Mouse (Mus musculus): Measurements from ENCODE around the gene Tpk1. TPM values are rescaled to one million over a fixed set of nuclear protein-coding genes. Genes with fewer than 3 reads are reported as not detected.

Gene Tpk1
- total RNA-seq, 1 experiment from 2014 or later: 18.5 TPM

DNA sequence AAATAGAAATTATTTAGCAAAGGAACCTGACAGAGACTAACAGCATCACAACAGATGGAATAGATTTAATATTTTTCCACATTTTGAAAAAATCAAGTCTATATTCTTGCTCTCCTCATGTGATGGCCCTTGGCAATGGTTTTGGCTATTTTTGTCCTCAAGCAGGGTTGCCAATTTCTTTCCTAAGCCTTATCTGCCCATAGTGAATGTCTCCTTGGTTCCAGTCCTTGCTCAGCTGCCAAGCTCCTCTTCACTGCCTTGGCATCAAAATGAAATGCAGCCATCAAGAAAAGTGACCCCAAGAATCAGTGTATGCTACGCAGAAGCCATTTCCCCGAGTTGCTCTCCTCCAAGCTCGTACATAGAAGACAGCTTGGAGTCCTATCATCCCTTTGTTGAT lies 263.0 kb downstream of the Tpk1 start:
- no peak for ATAC-seq (replicated peaks in 1 of 2; ENCODE audit: insufficient read depth in 1 of 2, low FRiP score in 2 of 2, low TSS enrichment in 1 of 2, low read depth in 1 of 2, poor library complexity in 2 of 2, severe bottlenecking in 2 of 2)

DNA sequence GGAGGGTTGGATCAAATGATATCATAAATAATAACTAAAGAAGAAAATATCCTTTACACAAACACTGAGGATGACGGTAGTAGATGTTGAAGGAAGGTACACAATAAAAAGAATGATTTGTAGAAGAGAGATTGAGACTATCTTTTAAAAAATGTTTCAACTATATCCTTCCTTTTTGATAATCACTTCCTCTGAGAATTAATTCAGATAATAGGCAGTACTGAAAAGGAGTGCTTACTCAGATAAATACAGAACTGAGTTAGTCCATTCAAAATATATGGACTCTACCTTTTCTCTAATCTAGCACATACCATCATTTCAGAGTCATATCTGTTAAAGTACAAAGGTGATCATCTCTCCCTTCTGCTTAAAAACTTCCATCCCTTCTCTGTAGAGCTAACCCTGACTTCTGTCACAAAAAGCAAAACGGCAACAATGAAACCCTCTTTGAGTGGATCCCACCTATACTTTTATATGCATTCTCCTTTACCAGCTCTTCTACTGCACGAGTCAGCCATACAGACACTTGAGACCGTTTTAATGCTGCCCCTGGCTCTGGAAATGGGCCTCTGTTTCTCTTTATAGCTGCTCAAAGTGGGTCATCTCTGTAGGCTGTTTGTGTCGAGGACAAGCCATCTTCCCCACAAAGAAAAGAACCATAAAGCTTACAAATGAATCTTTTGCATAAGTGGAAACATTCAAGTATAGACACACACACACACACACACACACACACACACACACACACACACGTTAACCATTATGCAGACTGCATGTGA lies 263.7 kb downstream of the Tpk1 start:
- ATAC-seq (replicated peaks in 1 of 2; ENCODE audit: insufficient read depth in 1 of 2, low FRiP score in 2 of 2, low TSS enrichment in 1 of 2, low read depth in 1 of 2, poor library complexity in 2 of 2, severe bottlenecking in 2 of 2): no peak

DNA sequence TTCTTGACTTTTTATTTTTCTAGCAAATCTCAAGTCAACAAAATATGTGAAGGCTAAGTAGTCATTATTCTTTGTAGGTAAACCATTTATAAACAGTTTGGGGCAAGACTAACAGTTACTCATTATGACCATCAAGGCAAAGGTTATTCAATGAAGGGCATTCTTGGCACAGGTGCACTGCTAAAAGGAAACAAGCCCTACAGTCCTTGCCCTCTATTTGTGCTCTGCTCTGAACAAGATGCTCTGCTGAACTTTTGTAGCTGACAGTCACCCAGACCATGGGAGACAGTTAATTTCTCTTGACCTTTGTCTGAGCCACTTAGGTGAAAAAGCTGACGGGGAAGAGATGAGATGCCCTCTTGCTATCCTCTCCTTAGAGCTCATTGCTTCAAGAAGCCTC lies 269.7 kb downstream of the Tpk1 start:
- ATAC-seq (replicated peaks in 1 of 2; ENCODE audit: insufficient read depth in 1 of 2, low FRiP score in 2 of 2, low TSS enrichment in 1 of 2, low read depth in 1 of 2, poor library complexity in 2 of 2, severe bottlenecking in 2 of 2): no peak

DNA sequence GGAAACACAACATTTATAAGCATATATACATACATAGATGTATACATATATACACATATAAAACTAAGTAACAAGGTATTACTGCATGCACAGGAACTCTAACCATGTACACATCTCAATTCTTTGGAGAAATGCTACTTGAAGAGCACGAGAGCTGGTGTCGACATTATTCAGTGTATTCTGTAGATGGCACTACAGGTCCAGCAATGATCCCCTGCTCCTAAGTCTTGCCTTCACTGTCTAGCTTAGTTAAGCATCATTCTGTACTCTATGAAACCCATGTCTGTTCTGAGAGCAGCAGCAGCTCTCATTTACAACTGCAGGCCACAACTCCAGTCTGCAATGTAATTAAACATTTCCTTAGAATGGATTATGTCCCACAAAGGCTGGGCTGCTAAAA lies 270.5 kb downstream of the Tpk1 start:
- no peak for ATAC-seq (replicated peaks in 1 of 2; ENCODE audit: insufficient read depth in 1 of 2, low FRiP score in 2 of 2, low TSS enrichment in 1 of 2, low read depth in 1 of 2, poor library complexity in 2 of 2, severe bottlenecking in 2 of 2)

DNA sequence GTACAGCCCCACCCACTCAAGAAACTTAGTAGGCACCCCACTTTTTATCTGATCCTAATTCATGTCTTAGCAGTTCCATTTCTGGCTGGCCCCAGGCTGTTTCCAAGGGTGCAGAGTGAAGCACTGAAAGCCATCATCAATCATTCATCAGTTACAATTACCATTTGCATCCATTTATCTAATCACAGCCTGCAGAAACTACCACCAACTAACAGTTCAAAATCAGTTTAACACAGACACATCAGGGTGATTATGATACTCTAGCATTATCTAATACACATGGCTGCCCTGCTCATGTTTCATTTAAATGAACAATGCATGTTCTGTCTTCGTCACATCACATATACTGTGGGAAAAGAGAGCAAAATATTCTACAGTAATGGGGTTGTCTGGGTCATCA lies 274.7 kb downstream of the Tpk1 start:
- ATAC-seq (replicated peaks in 1 of 2; ENCODE audit: insufficient read depth in 1 of 2, low FRiP score in 2 of 2, low TSS enrichment in 1 of 2, low read depth in 1 of 2, poor library complexity in 2 of 2, severe bottlenecking in 2 of 2): no peak

DNA sequence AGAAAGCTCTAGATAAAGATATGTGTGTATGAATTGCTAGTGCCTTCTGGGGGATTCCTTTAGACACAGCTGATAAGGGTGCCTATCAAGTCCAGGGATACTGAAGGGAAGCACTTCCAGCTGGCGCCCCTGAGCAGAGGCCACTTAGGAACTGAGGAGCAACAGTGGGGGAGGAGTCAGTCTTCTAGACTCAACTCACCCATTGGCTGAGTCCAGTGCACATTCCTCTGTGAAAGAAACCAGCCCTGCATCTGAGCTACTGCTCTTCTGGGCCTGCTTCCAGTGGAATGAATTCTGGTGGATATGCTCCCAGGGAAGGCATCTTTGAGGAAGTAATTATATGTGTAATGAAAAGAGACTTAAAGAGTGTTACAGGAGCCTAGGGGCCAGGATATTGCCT lies 278.8 kb downstream of the Tpk1 start:
- no peak for ATAC-seq (replicated peaks in 1 of 2; ENCODE audit: insufficient read depth in 1 of 2, low FRiP score in 2 of 2, low TSS enrichment in 1 of 2, low read depth in 1 of 2, poor library complexity in 2 of 2, severe bottlenecking in 2 of 2)

DNA sequence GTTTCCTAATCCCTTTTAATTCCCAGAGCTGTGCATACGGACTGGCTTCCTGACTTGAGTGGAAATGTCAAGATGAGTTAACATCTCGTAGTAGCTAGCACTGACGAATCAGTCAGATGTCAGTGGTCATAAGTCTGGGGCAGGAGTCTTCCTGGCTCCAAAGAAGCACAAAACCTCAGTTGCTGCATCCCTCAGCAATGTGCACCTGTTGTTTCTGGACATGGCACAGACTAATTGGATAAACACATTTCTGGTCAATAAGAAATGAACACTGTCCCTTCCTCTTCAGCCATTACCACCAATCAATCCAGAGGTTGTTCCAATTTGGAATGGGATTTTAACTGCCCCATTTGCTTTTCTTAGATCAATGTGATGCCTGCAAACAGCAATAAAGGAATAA lies 281.2 kb downstream of the Tpk1 start:
- ATAC-seq (replicated peaks in 1 of 2; ENCODE audit: insufficient read depth in 1 of 2, low FRiP score in 2 of 2, low TSS enrichment in 1 of 2, low read depth in 1 of 2, poor library complexity in 2 of 2, severe bottlenecking in 2 of 2): no peak

DNA sequence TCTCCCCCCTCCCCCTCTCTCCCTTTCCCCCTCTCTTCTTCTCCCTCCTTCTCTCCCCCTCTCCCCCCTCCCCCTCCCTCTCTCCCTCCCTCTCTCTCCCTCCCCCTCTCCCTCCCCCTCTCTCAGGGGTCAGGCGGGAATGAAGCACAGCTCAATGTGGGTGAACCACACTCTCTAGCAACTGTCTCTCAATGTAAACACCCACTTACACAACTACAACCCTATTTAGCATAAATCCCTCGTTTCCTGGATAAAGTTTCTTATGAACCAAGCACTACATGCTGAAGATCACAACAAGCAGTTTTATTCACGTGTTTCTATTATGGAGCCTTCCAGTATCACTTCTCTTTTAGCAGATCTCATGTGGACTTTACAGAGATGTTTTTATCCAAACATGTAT lies 281.8 kb downstream of the Tpk1 start:
- ATAC-seq (replicated peaks in 1 of 2; ENCODE audit: insufficient read depth in 1 of 2, low FRiP score in 2 of 2, low TSS enrichment in 1 of 2, low read depth in 1 of 2, poor library complexity in 2 of 2, severe bottlenecking in 2 of 2): no peak

DNA sequence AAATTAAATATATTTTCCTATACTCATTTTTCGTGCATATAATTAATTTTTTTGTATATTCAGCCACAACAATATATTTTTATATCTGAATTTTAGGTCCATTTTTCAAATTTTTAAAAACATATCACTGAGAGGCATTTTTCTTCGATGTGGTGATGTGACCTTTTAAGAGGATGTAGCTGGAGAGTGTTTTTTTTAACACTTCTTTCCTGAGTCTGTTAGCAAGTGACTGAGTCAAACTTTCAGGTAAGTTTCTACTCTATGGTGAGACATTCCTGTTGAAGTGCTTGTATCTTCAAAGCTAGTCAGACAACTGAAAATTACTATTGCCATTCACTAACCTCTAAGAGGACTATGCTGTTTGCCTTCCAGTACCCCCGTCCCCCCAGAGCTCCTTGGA lies 283.3 kb downstream of the Tpk1 start:
- ATAC-seq (replicated peaks in 1 of 2; ENCODE audit: insufficient read depth in 1 of 2, low FRiP score in 2 of 2, low TSS enrichment in 1 of 2, low read depth in 1 of 2, poor library complexity in 2 of 2, severe bottlenecking in 2 of 2): no peak

DNA sequence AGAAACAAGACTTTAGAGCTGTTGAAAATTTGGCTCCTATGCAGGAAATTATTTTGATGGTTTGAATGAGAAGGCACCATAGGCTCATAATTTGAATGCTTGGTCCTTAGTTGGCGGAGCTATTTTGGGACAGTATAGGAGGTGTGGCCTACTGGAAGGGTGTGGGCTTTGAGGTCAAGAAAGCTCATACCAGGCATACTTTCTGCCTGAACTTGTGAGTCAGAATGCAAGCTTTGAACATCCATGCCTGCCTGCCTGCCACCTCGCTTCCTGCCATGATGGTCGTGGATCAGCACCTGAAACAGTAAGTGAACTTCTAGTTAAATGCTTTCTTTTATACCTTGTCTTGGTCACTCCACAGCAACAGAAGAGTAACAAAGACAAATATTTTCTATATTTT lies 283.8 kb downstream of the Tpk1 start:
- ATAC-seq (replicated peaks in 1 of 2; ENCODE audit: insufficient read depth in 1 of 2, low FRiP score in 2 of 2, low TSS enrichment in 1 of 2, low read depth in 1 of 2, poor library complexity in 2 of 2, severe bottlenecking in 2 of 2): no peak

DNA sequence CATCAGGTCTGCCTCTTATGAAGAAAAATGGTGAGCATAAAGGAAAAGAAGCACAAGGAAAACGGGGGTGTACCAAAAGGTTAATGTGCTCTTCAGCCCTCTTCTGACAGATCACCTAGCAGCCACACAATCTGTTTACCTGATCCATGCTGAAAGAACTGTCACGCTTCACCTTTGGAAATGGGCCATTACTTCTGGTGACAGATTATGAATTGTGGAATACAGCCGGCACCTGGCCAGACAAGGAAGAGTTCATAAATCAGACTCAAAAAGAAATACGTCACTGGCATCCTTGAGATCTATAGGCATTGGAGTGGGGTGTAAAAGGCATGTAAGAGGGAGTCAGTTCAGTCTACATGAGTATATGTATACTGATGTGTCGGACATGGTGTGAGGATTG lies 292.9 kb downstream of the Tpk1 start:
- no peak for ATAC-seq (replicated peaks in 1 of 2; ENCODE audit: insufficient read depth in 1 of 2, low FRiP score in 2 of 2, low TSS enrichment in 1 of 2, low read depth in 1 of 2, poor library complexity in 2 of 2, severe bottlenecking in 2 of 2)

DNA sequence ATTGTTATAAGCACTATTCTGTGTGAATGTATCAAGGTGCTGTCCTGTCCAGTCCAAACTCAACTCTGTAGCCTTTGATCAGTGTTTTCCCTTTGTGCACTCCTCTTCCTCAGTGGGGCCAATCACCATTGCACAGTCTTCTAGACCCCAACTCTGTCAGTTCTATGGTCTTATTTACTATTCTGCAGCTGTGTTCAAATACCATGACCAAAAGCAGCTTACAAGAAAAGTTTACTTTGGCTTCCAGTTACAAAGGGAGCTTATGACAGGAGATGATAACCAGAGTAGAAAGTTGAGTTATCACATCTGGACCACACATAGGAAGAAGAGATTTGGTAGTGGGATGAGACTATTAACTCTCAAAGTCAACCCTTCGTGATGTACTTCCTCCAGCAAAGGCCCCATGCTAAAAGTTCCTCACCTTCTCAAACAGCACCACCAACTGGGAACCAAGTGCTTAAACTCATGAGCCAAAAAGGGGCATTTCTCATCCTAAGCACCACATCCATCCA lies 298.6 kb downstream of the Tpk1 start:
- ATAC-seq (replicated peaks in 1 of 2; ENCODE audit: insufficient read depth in 1 of 2, low FRiP score in 2 of 2, low TSS enrichment in 1 of 2, low read depth in 1 of 2, poor library complexity in 2 of 2, severe bottlenecking in 2 of 2): no peak

DNA sequence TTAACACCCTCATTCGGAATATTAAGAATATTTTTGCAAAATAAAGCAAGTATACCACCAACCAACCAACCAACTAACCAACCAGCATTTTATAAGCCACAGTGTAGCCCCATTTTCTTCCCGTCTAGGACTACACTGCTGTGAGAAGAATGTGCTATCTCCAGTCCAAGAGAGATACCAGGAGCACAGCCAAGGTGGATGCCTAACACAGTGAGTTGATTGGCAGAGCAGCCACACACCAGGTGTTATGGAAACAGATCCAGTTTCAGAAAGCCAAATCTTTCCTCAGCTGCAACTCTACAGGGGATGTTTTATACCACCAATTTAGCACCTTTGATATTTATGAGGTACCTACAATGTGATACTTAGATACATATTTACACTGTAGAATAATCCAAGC lies 299.1 kb downstream of the Tpk1 start:
- ATAC-seq (replicated peaks in 1 of 2; ENCODE audit: insufficient read depth in 1 of 2, low FRiP score in 2 of 2, low TSS enrichment in 1 of 2, low read depth in 1 of 2, poor library complexity in 2 of 2, severe bottlenecking in 2 of 2): no peak

DNA sequence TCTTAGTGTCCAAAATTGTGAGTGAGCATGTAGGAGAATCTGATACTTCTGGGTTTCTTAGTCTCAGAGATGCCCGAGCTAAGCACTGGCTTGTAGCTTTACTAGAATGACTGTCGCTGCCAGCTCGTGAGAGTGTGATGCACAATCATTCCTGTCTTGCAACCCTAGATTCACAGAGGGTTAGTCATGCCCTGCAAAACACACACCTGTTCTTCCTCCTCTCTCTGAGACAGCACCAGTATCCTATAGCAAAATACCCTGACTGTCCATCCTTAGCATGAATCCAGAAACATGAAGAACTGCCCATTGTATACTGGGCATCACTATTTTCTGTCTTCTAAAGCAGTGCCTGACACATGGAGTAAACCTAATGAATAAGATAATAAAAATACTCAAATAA lies 302.2 kb downstream of the Tpk1 start:
- no peak for ATAC-seq (replicated peaks in 1 of 2; ENCODE audit: insufficient read depth in 1 of 2, low FRiP score in 2 of 2, low TSS enrichment in 1 of 2, low read depth in 1 of 2, poor library complexity in 2 of 2, severe bottlenecking in 2 of 2)

DNA sequence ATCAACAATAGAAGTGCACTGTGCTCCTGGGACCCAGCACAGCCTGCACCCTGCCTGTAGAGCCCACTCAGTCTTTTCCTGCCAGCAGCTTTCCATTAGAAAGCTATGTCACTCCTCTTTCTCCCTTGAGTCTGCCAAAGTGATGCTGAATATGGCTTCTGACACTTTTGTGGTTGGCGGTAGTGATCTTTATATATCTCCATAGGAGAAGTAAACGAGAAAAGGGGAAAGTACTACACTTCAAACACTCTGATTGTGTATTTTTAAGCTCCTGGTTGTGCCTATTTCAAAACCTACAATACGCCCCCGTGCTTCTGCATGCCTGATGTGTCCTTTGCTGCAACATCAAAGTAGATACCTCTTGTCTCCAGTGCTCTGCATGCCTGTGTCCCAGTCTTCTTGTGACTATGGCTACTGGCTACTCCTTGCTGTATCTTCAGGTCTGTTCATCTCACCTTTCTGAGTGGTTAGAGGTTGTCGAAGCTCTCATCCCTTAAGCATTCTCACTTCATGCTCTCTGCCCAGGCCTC lies 302.7 kb downstream of the Tpk1 start:
- ATAC-seq (replicated peaks in 1 of 2; ENCODE audit: insufficient read depth in 1 of 2, low FRiP score in 2 of 2, low TSS enrichment in 1 of 2, low read depth in 1 of 2, poor library complexity in 2 of 2, severe bottlenecking in 2 of 2): no peak

DNA sequence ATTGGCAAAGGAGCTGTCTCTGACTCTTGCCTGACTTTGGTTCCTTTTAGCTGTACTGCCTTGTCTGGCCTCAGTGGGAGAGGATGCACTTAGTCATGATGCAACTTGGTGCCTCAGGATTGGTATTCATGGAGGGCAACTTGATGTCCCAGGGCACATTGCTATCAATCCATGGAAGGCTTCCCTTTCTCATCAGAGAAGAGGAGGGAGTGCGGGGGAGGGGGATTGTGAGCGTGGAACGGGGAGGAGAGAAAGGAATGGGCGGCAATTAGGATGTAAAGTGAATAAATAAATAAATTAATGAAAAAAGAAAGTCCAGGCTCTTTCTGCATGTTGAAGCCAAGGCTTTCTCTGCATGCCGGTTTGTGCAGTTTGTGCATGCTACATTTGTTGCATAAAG lies 304.8 kb downstream of the Tpk1 start:
- no peak for ATAC-seq (replicated peaks in 1 of 2; ENCODE audit: insufficient read depth in 1 of 2, low FRiP score in 2 of 2, low TSS enrichment in 1 of 2, low read depth in 1 of 2, poor library complexity in 2 of 2, severe bottlenecking in 2 of 2)

DNA sequence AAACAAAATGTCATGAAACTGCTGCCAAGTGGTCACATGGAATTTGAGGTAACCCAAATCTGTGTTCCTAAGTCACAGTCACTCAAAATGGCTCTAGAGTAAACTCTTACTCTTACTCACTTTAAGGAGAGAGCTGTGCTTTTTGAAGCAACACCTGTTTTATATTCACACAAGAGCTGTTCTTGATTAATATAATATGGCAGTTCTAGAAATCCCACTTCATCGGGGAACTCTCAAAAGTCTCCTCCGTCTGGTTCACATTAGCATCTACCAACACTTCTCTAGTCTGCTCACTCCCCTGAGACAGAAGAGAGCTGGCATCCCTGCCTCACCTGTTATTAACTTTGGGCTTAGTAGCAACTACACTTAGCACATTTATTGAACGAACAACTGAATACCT lies 305.9 kb downstream of the Tpk1 start:
- ATAC-seq (replicated peaks in 1 of 2; ENCODE audit: insufficient read depth in 1 of 2, low FRiP score in 2 of 2, low TSS enrichment in 1 of 2, low read depth in 1 of 2, poor library complexity in 2 of 2, severe bottlenecking in 2 of 2): no peak

DNA sequence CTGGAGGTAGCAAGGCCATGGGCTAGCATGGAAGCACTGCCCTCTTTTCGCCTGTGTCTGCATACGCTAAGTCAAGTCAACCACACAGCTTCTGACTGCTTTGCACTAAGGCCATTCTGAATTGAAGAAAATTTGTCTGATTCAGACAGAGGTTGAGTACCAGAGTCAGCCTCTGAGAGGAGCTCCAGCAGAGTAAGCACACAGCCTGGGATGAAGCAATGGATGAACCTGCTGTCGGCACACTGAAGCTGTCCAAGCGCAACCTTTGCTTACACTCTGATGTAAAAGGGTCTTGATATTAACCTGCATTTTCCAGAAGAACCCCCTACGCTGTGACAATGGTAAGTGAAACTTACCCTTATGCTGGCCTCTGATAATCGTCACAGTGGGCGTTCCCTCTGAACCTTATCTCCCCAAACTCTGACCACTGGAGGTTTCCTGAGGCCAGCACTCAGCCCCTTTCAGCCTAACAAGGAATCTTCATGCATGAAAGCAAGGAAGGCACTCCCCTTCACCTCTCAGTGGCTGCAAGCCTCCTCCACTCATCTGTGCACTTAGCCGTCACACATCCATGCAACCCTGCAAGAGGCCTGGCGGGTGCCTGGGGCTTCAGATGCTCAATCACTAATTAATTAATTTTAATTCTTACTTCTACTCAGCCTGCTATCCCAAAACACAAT lies 311.4 kb downstream of the Tpk1 start:
- peak; percentile 32 to 36; a peak in 3 of 4 replicates for ATAC-seq (replicated peaks in 1 of 2; ENCODE audit: insufficient read depth in 1 of 2, low FRiP score in 2 of 2, low TSS enrichment in 1 of 2, low read depth in 1 of 2, poor library complexity in 2 of 2, severe bottlenecking in 2 of 2)

DNA sequence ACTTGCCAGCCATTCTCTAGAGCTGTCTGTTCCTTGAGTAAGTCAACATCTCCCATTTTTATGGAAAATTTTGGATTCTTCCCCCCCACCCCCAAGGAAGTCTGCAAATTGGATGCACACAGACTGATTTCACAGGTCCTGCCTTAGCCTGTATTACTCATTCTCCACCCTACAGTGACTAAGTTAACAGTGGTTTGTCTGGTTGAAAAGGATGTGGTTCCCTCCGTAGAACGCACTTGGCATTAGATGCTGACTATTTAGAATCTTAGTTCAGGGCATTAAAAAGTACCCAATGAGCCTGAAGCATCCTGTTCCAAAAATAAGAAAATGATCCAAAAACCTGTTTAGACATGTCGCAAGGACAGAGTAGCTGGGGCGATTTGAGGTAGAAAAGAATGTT lies 312.6 kb downstream of the Tpk1 start:
- ATAC-seq (replicated peaks in 1 of 2; ENCODE audit: insufficient read depth in 1 of 2, low FRiP score in 2 of 2, low TSS enrichment in 1 of 2, low read depth in 1 of 2, poor library complexity in 2 of 2, severe bottlenecking in 2 of 2): no peak
